Mouse (Mus musculus) left cerebral cortex, adult 8-10 months (tissue): ENCODE data around the gene Tns2. TPM values are rescaled to one million over a fixed set of nuclear protein-coding genes. Genes with fewer than 3 reads are reported as not detected.
"Not testable (repeated sequence)": the region's sequence is repeated elsewhere in the genome, so short reads cannot be mapped to it uniquely, and the experiment has no call there.

ENCODE experiments used
- DNase-seq, 2 experiments: peaks; one replicate each; pipeline ENCODE4 v3.0.0; 2022; ENCODE audit warnings: low spot score in 2 of 2
- total RNA-seq, 4 experiments: library from RNA; stranded (reverse); gene quantifications; 2 replicates each; pipeline ENCODE4 v1.2.4; 2022

Tns2 gene
- total RNA-seq, 4 experiments from 2014 or later = 23.3 to 29.5 (median 24.3) TPM

GRCm38 (mm10) chr15:102136129-102136758, 36.0 kb downstream of the Tns2 start, which contains the start of gene Spryd3:
Gene Spryd3, minus strand, starts transcription at chr15:102136234.
- DNase-seq = peak; percentile 95 to 98

- DNase-seq = no peak
Measured at GRCm38 (mm10) chr15:102141120-102141519, 40.9 kb downstream of the Tns2 start.

GRCm38 (mm10) chr15:102142914-102143912, 43.0 kb downstream of the Tns2 start:
- DNase-seq = peak in 1 of 2 experiments; percentile 63

GRCm38 (mm10) chr15:102144274-102144711, 44.1 kb downstream of the Tns2 start, which contains the start of gene Igfbp6:
Gene Igfbp6, plus strand, starts transcription at chr15:102144362.
- DNase-seq = no peak

GRCm38 (mm10) chr15:102144726-102145125, 44.5 kb downstream of the Tns2 start:
- DNase-seq = no peak

GRCm38 (mm10) chr15:102145330-102145729, 45.1 kb downstream of the Tns2 start:
- peak in 1 of 2 experiments; percentile 70 for DNase-seq

- no peak for DNase-seq
Measured at GRCm38 (mm10) chr15:102146089-102146488, 45.9 kb downstream of the Tns2 start.

GRCm38 (mm10) chr15:102146882-102147281, 46.7 kb downstream of the Tns2 start:
- no peak for DNase-seq

- DNase-seq = no peak
Measured at GRCm38 (mm10) chr15:102147674-102148402, 47.6 kb downstream of the Tns2 start.

GRCm38 (mm10) chr15:102149561-102149960, 49.3 kb downstream of the Tns2 start:
- no peak for DNase-seq

- no peak for DNase-seq
Measured at GRCm38 (mm10) chr15:102150301-102151135, 50.3 kb downstream of the Tns2 start, which contains the start of gene Soat2. Gene Soat2, plus strand, starts transcription at chr15:102150526.

- no peak for DNase-seq
Measured at GRCm38 (mm10) chr15:102152646-102153045, 52.4 kb downstream of the Tns2 start.

- DNase-seq = not testable (repeated sequence)
Measured at GRCm38 (mm10) chr15:102155006-102155405, 54.8 kb downstream of the Tns2 start.

GRCm38 (mm10) chr15:102156836-102157235, 56.6 kb downstream of the Tns2 start:
- no peak for DNase-seq

GRCm38 (mm10) chr15:102160415-102161060, 60.3 kb downstream of the Tns2 start:
- DNase-seq = no peak

GRCm38 (mm10) chr15:102163900-102164693, 63.9 kb downstream of the Tns2 start:
- DNase-seq = no peak

- DNase-seq = no peak
Measured at GRCm38 (mm10) chr15:102165468-102166100, 65.4 kb downstream of the Tns2 start.
